Mouse (Mus musculus): ENCODE data around the gene Snapc4. TPM values are rescaled to one million over a fixed set of nuclear protein-coding genes. Genes with fewer than 3 reads are reported as not detected.

Gene Snapc4
- total and polyA plus RNA-seq, 2 experiments from 2014 or later, result 29.1 to 44.7 TPM

DNA sequence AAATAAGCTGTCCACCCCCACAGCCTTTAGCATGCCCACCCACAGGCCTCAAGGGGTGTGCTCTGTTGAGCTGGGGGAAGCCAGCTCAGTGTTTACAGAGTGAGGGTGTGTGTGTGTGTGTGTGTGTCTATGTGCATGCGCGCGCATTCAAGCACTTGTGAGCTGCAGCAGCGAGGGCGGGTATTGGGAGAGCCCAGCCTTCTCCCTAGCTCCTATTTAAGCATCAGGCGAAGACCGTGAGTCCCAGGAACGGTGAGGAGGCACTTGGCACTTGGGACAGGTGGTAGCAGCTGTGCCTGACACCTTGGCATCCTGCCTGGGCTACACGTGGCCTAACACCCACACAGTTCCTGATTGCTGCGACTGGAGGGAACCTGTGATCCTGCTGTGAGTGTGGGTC is 38.4 kb downstream of the Snapc4 start:
- Histone ChIP-seq H3K9ac (replicated peaks; ENCODE audit: low read length, poor library complexity, severe bottlenecking) (no peak overlapping the region), H3K4me2 (ENCODE audit: low read depth, low read length, poor library complexity, severe bottlenecking) (no peak overlapping the region), H3K4me3 (ENCODE audit: low read depth, low read length) (no peak overlapping the region), H3K9me3 (ENCODE audit: low read length) (no peaks in the 10 kb centered on the region), H3K27ac (ENCODE audit: low read depth, low read length) (no peak overlapping the region; the same call in 1 of the 2 replicates), H3K4me1 (ENCODE audit: insufficient read depth, low read length) (no peaks in the 10 kb centered on the region), H3K36me3 (ENCODE audit: insufficient read depth, low read length) (peaks cover 81% of the 10 kb centered on the region), H3K27me3 (ENCODE audit: insufficient read depth, low read length) (no peaks in the 10 kb centered on the region)
- DNase-seq (ENCODE audit: low spot score) (peak; percentile 22), ATAC-seq (ENCODE audit: low FRiP score) (no peak)
- 78% methylated on average over 10 of the region's 10 CpGs for WGBS
- TF ChIP-seq CTCF (IDR thresholded peaks at IDR 0.05), result no peak

GRCm38 (mm10) chr2:26341510-26341981 is 38.9 kb downstream of the Snapc4 start:
- ATAC-seq (ENCODE audit: low FRiP score) (no peak), DNase-seq (ENCODE audit: low spot score) (no peak)
- Histone ChIP-seq H3K27me3 (ENCODE audit: insufficient read depth, low read length) (no peaks in the 10 kb centered on the region), H3K9ac (replicated peaks; ENCODE audit: low read length, poor library complexity, severe bottlenecking) (no peak overlapping the region), H3K27ac (ENCODE audit: low read depth, low read length) (peak overlapping the region; percentile 38; the same call in 1 of the 2 replicates), H3K9me3 (ENCODE audit: low read length) (no peaks in the 10 kb centered on the region), H3K4me2 (ENCODE audit: low read depth, low read length, poor library complexity, severe bottlenecking) (no peak overlapping the region), H3K36me3 (ENCODE audit: insufficient read depth, low read length) (peaks cover 76% of the 10 kb centered on the region), H3K4me1 (ENCODE audit: insufficient read depth, low read length) (no peaks in the 10 kb centered on the region), H3K4me3 (ENCODE audit: low read depth, low read length) (no peak overlapping the region)
- 92% methylated on average over 2 of the region's 2 CpGs for WGBS
- TF ChIP-seq CTCF (IDR thresholded peaks at IDR 0.05), result no peak

- TF ChIP-seq CTCF (IDR thresholded peaks at IDR 0.05), result no peak
- H3K4me2 ChIP-seq (ENCODE audit: low read depth, low read length, poor library complexity, severe bottlenecking), result no peak overlapping the region
- no peaks in the 10 kb centered on the region for H3K27me3 ChIP-seq (ENCODE audit: insufficient read depth, low read length)
- no peak overlapping the region for H3K4me3 ChIP-seq (ENCODE audit: low read depth, low read length)
- ATAC-seq (ENCODE audit: low FRiP score), result no peak
- peaks cover 54% of the 10 kb centered on the region for H3K36me3 ChIP-seq (ENCODE audit: insufficient read depth, low read length)
- no peak overlapping the region for H3K9ac ChIP-seq (replicated peaks; ENCODE audit: low read length, poor library complexity, severe bottlenecking)
- no peak overlapping the region for H3K27ac ChIP-seq (ENCODE audit: low read depth, low read length)
- no peak for DNase-seq (ENCODE audit: low spot score)
- H3K9me3 ChIP-seq (ENCODE audit: low read length), result no peaks in the 10 kb centered on the region
- WGBS, result 87% methylated on average over 5 of the region's 5 CpGs
- no peaks in the 10 kb centered on the region for H3K4me1 ChIP-seq (ENCODE audit: insufficient read depth, low read length)
Measured at GRCm38 (mm10) chr2:26339204-26339551, 41.3 kb downstream of the Snapc4 start.

- Histone ChIP-seq H3K36me3 (ENCODE audit: insufficient read depth, low read length) (peaks cover 47% of the 10 kb centered on the region), H3K4me3 (ENCODE audit: low read depth, low read length) (no peak overlapping the region), H3K4me2 (ENCODE audit: low read depth, low read length, poor library complexity, severe bottlenecking) (no peak overlapping the region), H3K9me3 (ENCODE audit: low read length) (no peaks in the 10 kb centered on the region), H3K9ac (replicated peaks; ENCODE audit: low read length, poor library complexity, severe bottlenecking) (no peak overlapping the region), H3K27me3 (ENCODE audit: insufficient read depth, low read length) (no peaks in the 10 kb centered on the region), H3K4me1 (ENCODE audit: insufficient read depth, low read length) (no peaks in the 10 kb centered on the region), H3K27ac (ENCODE audit: low read depth, low read length) (no peak overlapping the region)
- ATAC-seq (ENCODE audit: low FRiP score) (peak; percentile 41; the same call in 1 of the 2 replicates), DNase-seq (ENCODE audit: low spot score) (peak; percentile 38)
- WGBS, result 80% methylated on average over 8 of the region's 13 CpGs
- TF ChIP-seq CTCF (IDR thresholded peaks at IDR 0.05), result no peak
Measured at GRCm38 (mm10) chr2:26338302-26339203, 41.9 kb downstream of the Snapc4 start.

DNA sequence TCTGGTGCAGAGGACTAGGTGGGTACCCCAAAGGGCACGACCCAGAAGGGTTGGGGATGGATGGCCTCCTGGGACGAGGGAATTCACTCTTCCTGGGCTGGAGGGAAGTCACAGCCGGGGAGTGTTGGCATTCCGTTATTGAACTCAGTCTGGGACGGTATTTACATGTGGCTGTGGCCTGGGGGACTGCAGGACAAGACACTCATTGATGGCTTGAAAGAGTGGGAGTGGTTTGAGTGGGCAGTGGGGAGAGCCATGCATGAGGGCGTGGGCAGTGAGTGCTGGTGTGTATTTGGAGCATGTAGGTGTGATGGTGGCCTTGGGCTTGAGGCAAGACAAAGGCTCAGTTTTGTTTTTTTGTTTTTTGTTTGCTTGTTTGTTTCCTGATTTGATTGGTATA is 49.8 kb downstream of the Snapc4 start:
- peak overlapping the region; percentile 24; the same call in 1 of the 2 replicates for H3K4me2 ChIP-seq (ENCODE audit: low read depth, low read length, poor library complexity, severe bottlenecking)
- H3K4me1 ChIP-seq (ENCODE audit: insufficient read depth, low read length), result no peaks in the 10 kb centered on the region
- ATAC-seq (ENCODE audit: low FRiP score) (0 out of 2 replicates have a peak, but pooled peaks have one; percentile 35), DNase-seq (ENCODE audit: low spot score) (peak; percentile 33)
- no peak overlapping the region for H3K9ac ChIP-seq (replicated peaks; ENCODE audit: low read length, poor library complexity, severe bottlenecking)
- no peaks in the 10 kb centered on the region for H3K9me3 ChIP-seq (ENCODE audit: low read length)
- 74% methylated on average over 6 of the region's 6 CpGs for WGBS
- no peaks in the 10 kb centered on the region for H3K27me3 ChIP-seq (ENCODE audit: insufficient read depth, low read length)
- TF ChIP-seq CTCF (IDR thresholded peaks at IDR 0.05), result no peak
- H3K27ac ChIP-seq (ENCODE audit: low read depth, low read length), result peak overlapping the region; percentile 78
- H3K4me3 ChIP-seq (ENCODE audit: low read depth, low read length), result no peak overlapping the region
- H3K36me3 ChIP-seq (ENCODE audit: insufficient read depth, low read length), result peaks cover 50% of the 10 kb centered on the region

GRCm38 (mm10) chr2:26330056-26330468 is 50.4 kb downstream of the Snapc4 start:
- ATAC-seq (ENCODE audit: low FRiP score) (peak; percentile 80), DNase-seq (ENCODE audit: low spot score) (peak; percentile 73)
- peak overlapping the region; percentile 78 for H3K27ac ChIP-seq (ENCODE audit: low read depth, low read length)
- no peaks in the 10 kb centered on the region for H3K27me3 ChIP-seq (ENCODE audit: insufficient read depth, low read length)
- no peak overlapping the region for H3K4me3 ChIP-seq (ENCODE audit: low read depth, low read length)
- H3K36me3 ChIP-seq (ENCODE audit: insufficient read depth, low read length), result peaks cover 57% of the 10 kb centered on the region
- no peak overlapping the region for H3K9ac ChIP-seq (replicated peaks; ENCODE audit: low read length, poor library complexity, severe bottlenecking)
- H3K4me2 ChIP-seq (ENCODE audit: low read depth, low read length, poor library complexity, severe bottlenecking), result no peak overlapping the region
- no peak for TF ChIP-seq CTCF (IDR thresholded peaks at IDR 0.05)
- H3K9me3 ChIP-seq (ENCODE audit: low read length), result no peaks in the 10 kb centered on the region
- 83% methylated on average over 4 of the region's 4 CpGs for WGBS
- no peaks in the 10 kb centered on the region for H3K4me1 ChIP-seq (ENCODE audit: insufficient read depth, low read length)

All from midbrain, postnatal 0 days (tissue).